Mouse (Mus musculus): ENCODE data around the gene Gmeb1. TPM values are rescaled to one million over a fixed set of nuclear protein-coding genes. Genes with fewer than 3 reads are reported as not detected.

Gmeb1 gene
- 6.3 TPM for polyA plus RNA-seq (2017; shearing (Covaris generic))

DNA sequence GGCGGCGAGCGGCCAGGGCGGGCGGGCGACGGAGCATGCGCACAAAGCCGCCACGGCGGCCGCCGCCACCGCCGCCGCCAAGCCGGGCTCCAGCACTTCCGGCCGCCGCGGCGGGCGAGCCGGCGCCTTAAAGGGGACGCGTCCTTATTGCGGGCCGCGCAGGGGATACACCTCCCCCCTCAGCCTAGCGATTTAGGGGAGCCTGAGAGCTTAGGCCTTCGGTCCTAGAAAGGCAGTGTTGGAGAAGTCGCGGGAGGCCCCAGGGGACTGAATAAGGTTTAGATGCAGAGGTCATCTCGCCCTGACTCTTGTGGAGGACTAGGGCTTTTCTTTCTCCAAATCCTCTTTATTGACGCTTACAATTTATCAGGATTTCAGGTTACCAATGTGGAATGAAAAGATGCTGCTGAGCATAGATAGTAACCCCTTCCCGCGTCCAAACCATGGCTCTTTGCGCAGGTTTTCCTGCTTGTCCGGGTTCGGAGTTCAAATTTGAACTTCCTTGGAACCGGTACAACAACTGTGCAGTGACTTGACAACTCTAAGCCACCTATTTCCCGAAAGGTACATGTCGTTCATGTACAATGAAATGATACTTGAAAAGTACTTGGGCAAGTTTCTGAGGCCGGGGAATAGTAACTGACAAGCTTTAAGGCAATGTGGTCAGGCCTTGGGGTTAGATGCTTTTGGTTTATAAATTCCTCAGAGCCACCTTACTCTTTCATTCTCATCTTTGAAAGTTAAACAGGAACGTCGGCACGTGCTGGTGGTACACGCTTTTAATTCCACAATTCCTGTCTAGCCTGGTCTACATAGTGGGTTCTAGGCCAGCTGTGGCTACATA lies at the start of gene Gmeb1:
TSS of gene Gmeb1 (minus strand) at position 89 of the 844 bp plus-strand sequence.

DNA sequence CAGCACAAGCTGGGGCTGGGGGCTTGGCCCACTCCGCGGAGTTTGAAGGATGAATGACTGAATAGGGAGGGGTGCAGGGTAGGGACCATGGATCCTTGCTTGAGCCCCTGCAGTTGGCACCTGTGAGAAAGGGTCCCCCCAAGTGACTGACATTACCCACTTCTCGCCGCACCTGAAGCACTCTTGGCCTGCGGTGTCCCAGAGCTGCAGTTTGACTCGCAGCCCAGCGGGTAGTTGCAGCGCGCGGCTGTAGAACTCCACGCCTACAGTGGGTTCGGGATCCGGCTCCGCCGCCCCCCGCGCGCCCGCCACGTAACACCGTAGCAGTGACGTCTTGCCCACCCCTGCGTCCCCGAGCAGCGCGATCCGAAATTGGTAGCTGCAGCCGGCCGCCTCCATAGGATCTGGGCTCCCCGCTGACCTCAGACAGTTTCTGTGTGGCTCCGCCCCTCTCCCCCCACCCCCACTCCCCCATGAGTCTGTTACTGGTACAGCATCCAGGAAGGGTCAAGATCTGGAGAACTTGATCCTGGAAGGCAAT lies 41.6 kb upstream of the Gmeb1 start, which contains the start of gene Rab42:
TSS of gene Rab42 (minus strand) at position 447 of the 541 bp plus-strand sequence.

DNA sequence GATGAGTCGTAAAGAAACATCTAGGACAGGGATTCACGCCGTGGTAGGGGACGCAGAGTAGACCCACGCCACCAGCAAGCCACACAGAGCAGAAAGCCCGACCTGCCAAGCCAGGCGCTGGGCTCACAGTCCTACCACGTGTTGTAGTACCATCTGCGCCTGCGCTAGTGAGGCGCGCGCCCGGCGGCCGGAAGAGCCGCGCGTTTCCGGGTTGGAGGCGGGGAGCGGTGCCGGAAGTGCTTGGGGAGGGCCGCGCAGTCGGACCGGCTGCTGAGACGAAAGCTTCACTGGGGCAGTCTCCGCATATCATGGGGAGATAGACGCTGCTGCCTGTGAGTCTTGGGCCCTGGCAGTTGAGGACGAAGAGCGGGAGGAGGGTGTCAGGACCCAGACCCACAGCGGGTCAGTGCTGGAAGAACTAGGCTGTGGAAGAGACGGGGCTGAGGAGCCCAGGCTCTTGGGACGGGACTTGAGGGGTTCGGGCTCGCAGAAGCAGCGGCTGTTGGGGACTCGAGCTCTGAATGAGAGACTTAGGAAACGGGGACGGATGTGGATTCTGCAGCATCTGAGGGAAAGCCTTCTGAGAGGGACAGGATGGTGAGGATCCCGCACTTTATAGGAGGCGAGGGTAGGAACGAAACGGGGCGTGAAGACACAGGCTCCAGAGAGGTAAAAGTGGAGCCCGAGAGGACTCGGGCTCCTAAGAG lies 12.9 kb upstream of the Gmeb1 start, which contains the start of gene Taf12:
TSS of gene Taf12 (plus strand) at position 220 of the 707 bp plus-strand sequence.

DNA sequence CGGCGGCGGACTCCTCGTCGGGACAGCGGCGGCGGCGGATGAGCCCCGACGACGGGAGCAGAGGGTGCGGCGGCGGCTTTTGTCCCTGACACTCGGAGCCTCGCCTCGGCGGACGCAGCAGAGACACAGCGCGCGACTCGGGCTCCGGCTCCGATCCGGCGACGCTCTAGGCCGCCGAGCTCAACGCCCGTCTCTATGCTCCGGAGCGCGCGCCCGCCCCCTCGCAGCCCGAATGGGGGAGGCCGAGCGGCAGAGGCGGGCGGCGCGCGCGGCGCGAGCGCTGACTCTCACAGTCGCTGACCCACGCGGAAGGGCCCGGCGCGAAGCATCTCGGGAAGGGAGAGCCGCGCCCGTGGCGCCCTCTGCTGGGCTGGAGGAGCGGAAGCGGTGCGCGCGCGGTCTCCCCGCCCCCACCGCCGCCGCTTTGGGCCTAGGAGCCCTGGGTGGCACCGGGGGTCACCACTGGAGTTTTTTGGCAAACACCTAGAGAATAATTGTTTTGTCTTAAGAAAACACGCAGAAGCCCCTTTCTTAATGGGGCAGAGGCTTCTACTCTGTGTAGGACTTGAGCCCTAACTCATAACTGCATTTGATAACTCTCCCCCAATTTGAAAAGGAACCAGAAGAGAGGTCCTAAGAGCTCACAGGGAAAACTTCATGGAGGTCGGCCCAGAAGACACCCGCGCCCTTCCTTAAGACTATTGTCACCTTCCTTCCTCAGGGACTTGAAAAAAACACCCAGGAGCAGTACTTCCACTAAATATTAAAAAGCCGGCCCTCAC lies 49.3 kb downstream of the Gmeb1 start, which contains the start of gene Ythdf2:
TSS of gene Ythdf2 (minus strand) at position 351 of the 782 bp plus-strand sequence.

Other genes starting within 250 kb of the Gmeb1 start
- gene Gm10300, start 186.9 kb downstream of the Gmeb1 start, polyA plus RNA-seq (2017; shearing (Covaris generic)): 0.11 TPM
- 77.1 TPM for gene Epb41, start 186.3 kb downstream of the Gmeb1 start, polyA plus RNA-seq (2017; shearing (Covaris generic))
- gene Oprd1, start 117.1 kb downstream of the Gmeb1 start, polyA plus RNA-seq (2017; shearing (Covaris generic)): not detected
- 124 TPM for gene Ythdf2, start 49.3 kb downstream of the Gmeb1 start, polyA plus RNA-seq (2017; shearing (Covaris generic))
- gene Taf12, start 12.8 kb upstream of the Gmeb1 start, polyA plus RNA-seq (2017; shearing (Covaris generic)): 80.0 TPM
- 0.24 TPM for gene Rab42, start 41.8 kb upstream of the Gmeb1 start, polyA plus RNA-seq (2017; shearing (Covaris generic))
- 78.8 TPM for gene Trnau1ap, start 67.9 kb upstream of the Gmeb1 start, polyA plus RNA-seq (2017; shearing (Covaris generic))
- 28.4 TPM for gene Rcc1, start 92.0 kb upstream of the Gmeb1 start, polyA plus RNA-seq (2017; shearing (Covaris generic))
- gene Phactr4, start 160.9 kb upstream of the Gmeb1 start, polyA plus RNA-seq (2017; shearing (Covaris generic)): 3.0 TPM
- 27.3 TPM for gene Med18, start 202.3 kb upstream of the Gmeb1 start, polyA plus RNA-seq (2017; shearing (Covaris generic))
- 8.3 TPM for gene Sesn2, start 248.9 kb upstream of the Gmeb1 start, polyA plus RNA-seq (2017; shearing (Covaris generic))

Measured in CD4-positive, CD25-positive, alpha-beta regulatory T cell (primary cell).